Mouse (Mus musculus) CH12.LX (cell line): ENCODE measurements around the gene Krt84. TPM values are rescaled to one million over a fixed set of nuclear protein-coding genes. Genes with fewer than 3 reads are reported as not detected.

Experiments used
- DNase-seq: peaks from one replicate; pipeline ENCODE4 v3.0.0-alpha.2; 2013; ENCODE audit errors: extremely low read depth
- H3K27ac ChIP-seq: 2 replicates; pipeline ENCODE4 v1.5.1; 2012; ENCODE audit warnings: low read depth, mild to moderate bottlenecking, control low read depth, moderate library complexity; ENCODE audit not compliant: insufficient read depth
- H3K27me3 ChIP-seq: replicated peaks from 2 replicates; pipeline ENCODE3; 2012; ENCODE audit warnings: inconsistent platforms
- H3K36me3 ChIP-seq, 2 experiments: replicated peaks in 1 of 2; 2 replicates each; pipeline versions ENCODE3 to v1.6.1; 2012; ENCODE audit warnings: inconsistent platforms in 1 of 2, low read length in 1 of 2, mild to moderate bottlenecking in 1 of 2, mixed read lengths in 1 of 2, moderate library complexity in 1 of 2; ENCODE audit not compliant: control insufficient read depth in 1 of 2, insufficient read depth in 1 of 2
- H3K4me1 ChIP-seq, 2 experiments: 2 replicates each; pipeline ENCODE4 v1.6.1; 2012; ENCODE audit warnings: inconsistent platforms in 1 of 2, moderate library complexity in 1 of 2; ENCODE audit not compliant: insufficient read depth in 2 of 2, control insufficient read depth in 1 of 2
- H3K4me2 ChIP-seq: 2 replicates; pipeline ENCODE4 v1.6.1; 2012; ENCODE audit warnings: low read depth, mild to moderate bottlenecking, control low read depth; ENCODE audit not compliant: poor library complexity, insufficient read depth, severe bottlenecking
- H3K4me3 ChIP-seq, 3 experiments: fragments of 150-350 bp in 1 of 3; sonication (generic) in 1 of 3; replicated peaks in 1 of 3; 2 replicates each; pipeline versions ENCODE3 to v1.5.1; 2011 to 2012; ENCODE audit warnings: low read depth in 2 of 3, low read length in 2 of 3, mild to moderate bottlenecking in 2 of 3, moderate library complexity in 2 of 3, control low read depth in 1 of 3, improper control_type of control experiment in 1 of 3, inconsistent platforms in 1 of 3, mixed read lengths in 1 of 3; ENCODE audit not compliant: poor library complexity in 1 of 3
- H3K79me2 ChIP-seq: replicated peaks from 2 replicates; pipeline ENCODE4 v1.6.1; 2012; ENCODE audit warnings: mild to moderate bottlenecking, moderate library complexity; ENCODE audit not compliant: control insufficient read depth, poor library complexity, insufficient read depth, severe bottlenecking; ENCODE audit errors: extremely low read depth
- H3K9ac ChIP-seq: 2 replicates; pipeline ENCODE4 v1.6.1; 2012; ENCODE audit warnings: low read depth, mild to moderate bottlenecking, control low read depth, moderate library complexity; ENCODE audit not compliant: insufficient read depth
- H3K9me3 ChIP-seq: replicated peaks from 2 replicates; pipeline ENCODE3; 2012; ENCODE audit warnings: low read length, inconsistent platforms, mixed read lengths
- BHLHE40 ChIP-seq: IDR thresholded peaks from 2 replicates; pipeline ENCODE4 v1.6.1; 2011; ENCODE audit warnings: mild to moderate bottlenecking, low read depth, low read length, improper control_type of control experiment
- CHD2 ChIP-seq: IDR thresholded peaks from 2 replicates; pipeline ENCODE4 v1.6.1; 2011; ENCODE audit warnings: low read length, improper control_type of control experiment
- CTCF ChIP-seq, 2 experiments: IDR thresholded peaks in 1 of 2; conservative IDR thresholded peaks in 1 of 2; 2 replicates each; pipeline ENCODE4 v1.5.1; 2011 to 2012; ENCODE audit warnings: low read depth in 2 of 2, low read length in 2 of 2, improper control_type of control experiment in 1 of 2, inconsistent platforms in 1 of 2, mild to moderate bottlenecking in 1 of 2, moderate library complexity in 1 of 2
- ELF1 ChIP-seq: IDR thresholded peaks from 2 replicates; pipeline ENCODE4 v1.6.1; 2014; ENCODE audit warnings: low read depth, mild to moderate bottlenecking, inconsistent platforms, low read length, improper control_type of control experiment
- MEF2A ChIP-seq: IDR thresholded peaks from 2 replicates; pipeline ENCODE4 v1.6.1; 2014; ENCODE audit warnings: low read depth, mild to moderate bottlenecking, inconsistent platforms, low read length, improper control_type of control experiment, borderline replicate concordance
- MXI1 ChIP-seq: IDR thresholded peaks from 2 replicates; pipeline ENCODE4 v1.6.1; 2011; ENCODE audit warnings: mild to moderate bottlenecking, low read depth, low read length, improper control_type of control experiment
- SMC3 ChIP-seq: IDR thresholded peaks from 2 replicates; pipeline ENCODE4 v1.6.1; 2011; ENCODE audit warnings: low read depth, low read length, improper control_type of control experiment
- TBP ChIP-seq: conservative IDR thresholded peaks from 2 replicates; pipeline ENCODE4 v1.6.1; 2011; ENCODE audit warnings: low read depth, low read length, improper control_type of control experiment
- USF2 ChIP-seq: conservative IDR thresholded peaks from 2 replicates; pipeline ENCODE4 v1.6.1; 2011; ENCODE audit warnings: low read depth, low read length, improper control_type of control experiment
- dilution Hi-C: fragments of 300-500 bp; cut with MboI; formaldehyde crosslinking; loops from 2 replicates; pipeline ENCODE4 v1.14.3; 2020; ENCODE audit warnings: low sequenced_read_pairs; ENCODE audit not compliant: extremely low pct_unique_long_range_greater_than_20kb, extremely low pct_ligation_motif_present
- in situ Hi-C: fragments of 300-500 bp; cut with MboI; formaldehyde crosslinking; loops from 3 replicates; pipeline ENCODE4 v1.14.3; 2019; ENCODE audit warnings: low sequenced_read_pairs, low pct_ligation_motif_present, low pct_unique_long_range_greater_than_20kb, mixed read lengths
- polyA plus RNA-seq: library from polyadenylated mRNA; unstranded; fragments of >175 nt; gene quantifications from 2 replicates; pipeline ENCODE4 v1.2.1, GENCODE M21; 2012; ENCODE audit warnings: low read depth; ENCODE audit not compliant: insufficient read length
- total RNA-seq, 2 experiments: library from RNA; depleted of rRNA; stranded (reverse); fragments of 300-350 nt in 1 of 2; fragments of >200 nt in 1 of 2; gene quantifications; 2 replicates each; pipeline ENCODE4 v1.2.3; 2012 to 2014

Krt84 gene
- total and polyA plus RNA-seq, 3 experiments = not detected

- Histone ChIP-seq H3K36me3 (no peaks in the 10 kb centered on the region), H3K79me2 (no peaks in the 10 kb centered on the region), H3K27ac (no peak within 1 kb of the TSS), H3K4me2 (no peak within 1 kb of the TSS), H3K9me3 (no peaks in the 10 kb centered on the region), H3K4me3 (no peak within 1 kb of the TSS), H3K9ac (no peak within 1 kb of the TSS), H3K27me3 (peaks cover 98% of the 10 kb centered on the region), H3K4me1 (peaks cover 2 to 4% of the 10 kb centered on the region in 2 experiments; a peak in 1 of 4 replicates)
- in situ Hi-C loops = no loop called here
- no peak for DNase-seq
- dilution Hi-C loops = no loop called here
- TF ChIP-seq MXI1 = no peak
- no peak for TF ChIP-seq USF2
Measured at GRCm38 (mm10) chr15:101550567-101550966, 17.9 kb upstream of the Krt84 start, which contains the start of gene Krt82. TSS of gene Krt82 (minus strand) at chr15:101550667.

- peaks cover 96% of the 10 kb centered on the region for H3K27me3 ChIP-seq
- H3K4me3 ChIP-seq = no peak overlapping the region
- in situ Hi-C loops (no loop called here), dilution Hi-C loops (no loop called here)
- H3K9me3 ChIP-seq = no peaks in the 10 kb centered on the region
- H3K4me1 ChIP-seq = no peaks in the 10 kb centered on the region
- H3K4me2 ChIP-seq = no peak overlapping the region
- no peaks in the 10 kb centered on the region for H3K79me2 ChIP-seq
- TF ChIP-seq ELF1 (no peak), MEF2A (no peak), BHLHE40 (no peak), CTCF (conservative IDR thresholded peaks at IDR 0.05 in 1 of 2, IDR thresholded peaks at IDR 0.05 in 1 of 2; ENCODE audit: low read depth in 2 of 2, low read length in 2 of 2) (no peak)
- H3K27ac ChIP-seq = no peak overlapping the region
- no peak overlapping the region for H3K9ac ChIP-seq
- H3K36me3 ChIP-seq = no peaks in the 10 kb centered on the region
- no peak for DNase-seq
Measured at GRCm38 (mm10) chr15:101544478-101544877, 11.9 kb upstream of the Krt84 start.

- Histone ChIP-seq H3K9me3 (no peaks in the 10 kb centered on the region), H3K36me3 (no peaks in the 10 kb centered on the region), H3K4me2 (no peak overlapping the region), H3K4me1 (no peaks in the 10 kb centered on the region), H3K4me3 (no peak overlapping the region), H3K79me2 (no peaks in the 10 kb centered on the region)
- in situ Hi-C loops = no loop called here
- peak; percentile 6 for DNase-seq
- TF ChIP-seq CHD2 (no peak), SMC3 (peak; percentile 22; the same call in 1 of the 2 replicates), CTCF (conservative IDR thresholded peaks at IDR 0.05 in 1 of 2, IDR thresholded peaks at IDR 0.05 in 1 of 2; ENCODE audit: low read depth in 2 of 2, low read length in 2 of 2) (peak in 1 of 2 experiments; percentile 50; a peak in 2 of 4 replicates), TBP (no peak)
- TF ChIP-seq, all 38 proteins: peak for 2
- no peak overlapping the region for H3K9ac ChIP-seq
- no peak overlapping the region for H3K27ac ChIP-seq
- peaks cover 92% of the 10 kb centered on the region for H3K27me3 ChIP-seq
- dilution Hi-C loops = no loop called here
Measured at GRCm38 (mm10) chr15:101542543-101542942, 9.9 kb upstream of the Krt84 start.
